Mouse (Mus musculus): ENCODE measurements at regions not wholly inside any gene's neighbourhood (a gene's known extent, or its start where the extent isn't known, plus 50 kb on each side); places are given as distances from the start of the nearest gene placed in this dataset.
A peak's percentile ranks its signal among the peaks of the same experiment; 100 is the strongest.

DNA sequence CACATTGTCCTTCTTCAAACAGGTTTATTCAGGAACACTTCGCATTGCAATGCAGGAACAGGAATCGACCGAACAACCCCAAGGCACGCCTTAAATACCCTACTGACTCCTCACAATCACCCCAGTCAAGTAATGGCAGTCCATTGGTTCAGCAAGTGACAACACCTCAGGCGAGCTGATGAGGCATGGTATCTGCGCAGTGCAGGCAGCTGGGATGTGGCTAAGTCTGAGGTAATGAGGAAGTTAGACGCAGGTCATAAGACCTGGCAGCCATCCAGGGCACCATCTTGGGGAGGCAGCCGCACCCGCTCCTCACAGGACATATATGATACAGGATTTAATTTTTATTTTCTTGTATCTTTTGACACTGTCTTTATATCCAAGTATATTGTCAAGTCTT is 1251.6 kb downstream of the Basp1 start:
- DNase-seq (ENCODE audit: low spot score in 2 of 2): no peak

DNA sequence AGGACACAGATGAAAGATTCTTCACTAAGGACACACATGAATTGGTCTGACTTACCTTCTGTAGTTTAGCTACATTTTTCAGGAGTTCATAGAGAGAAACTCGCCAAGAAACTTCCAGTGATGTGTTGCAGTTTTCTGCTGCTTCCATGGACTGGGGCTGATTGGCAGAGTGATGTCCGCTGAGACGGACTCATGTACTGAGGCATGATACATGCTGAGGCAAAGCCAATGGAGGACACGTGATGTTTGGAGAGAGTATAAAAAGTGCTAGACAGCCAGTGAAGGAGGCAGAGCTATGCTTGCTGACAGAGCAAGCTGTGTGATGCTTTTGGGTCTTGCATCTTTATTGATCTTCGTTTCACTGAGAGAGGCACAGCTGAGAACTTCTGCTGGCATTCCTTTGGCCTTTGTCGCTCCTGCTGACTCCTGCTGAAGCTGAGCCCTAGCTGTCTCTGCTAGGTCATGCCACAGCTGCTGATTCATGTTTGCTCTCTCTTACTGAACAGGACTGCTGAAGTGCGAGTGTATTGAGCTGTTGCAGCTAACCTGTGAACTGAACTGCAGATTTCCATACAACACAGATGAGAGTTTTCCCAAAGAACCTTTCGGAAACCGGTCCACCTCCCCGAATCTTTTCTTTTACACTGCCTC is 1255.7 kb downstream of the Basp1 start:
- DNase-seq (ENCODE audit: low spot score in 2 of 2): no peak

- no peak for DNase-seq (ENCODE audit: low spot score in 2 of 2)
Measured at GRCm38 (mm10) chr15:24154291-24154690, 1259.3 kb downstream of the Basp1 start.

DNA sequence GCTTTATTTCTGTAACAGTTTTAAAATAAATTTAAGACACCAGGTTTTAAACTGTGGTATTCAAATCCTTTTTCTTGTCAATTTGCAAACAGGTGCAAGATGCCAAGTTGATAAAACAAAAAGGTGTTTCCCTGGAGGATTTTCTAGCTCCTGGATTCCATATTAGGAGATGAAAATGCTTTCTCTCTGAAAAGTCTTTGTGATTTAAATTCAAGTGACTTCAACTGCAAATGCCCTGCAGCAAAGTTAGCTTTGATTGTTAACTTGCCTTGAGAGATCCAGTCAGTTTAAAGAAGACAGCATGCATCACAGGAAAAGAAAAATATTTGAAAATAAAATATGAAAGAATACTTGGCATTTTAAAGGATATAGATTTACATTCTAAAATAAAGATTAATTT is 1289.3 kb downstream of the Basp1 start:
- DNase-seq (ENCODE audit: low spot score in 2 of 2): no peak

DNA sequence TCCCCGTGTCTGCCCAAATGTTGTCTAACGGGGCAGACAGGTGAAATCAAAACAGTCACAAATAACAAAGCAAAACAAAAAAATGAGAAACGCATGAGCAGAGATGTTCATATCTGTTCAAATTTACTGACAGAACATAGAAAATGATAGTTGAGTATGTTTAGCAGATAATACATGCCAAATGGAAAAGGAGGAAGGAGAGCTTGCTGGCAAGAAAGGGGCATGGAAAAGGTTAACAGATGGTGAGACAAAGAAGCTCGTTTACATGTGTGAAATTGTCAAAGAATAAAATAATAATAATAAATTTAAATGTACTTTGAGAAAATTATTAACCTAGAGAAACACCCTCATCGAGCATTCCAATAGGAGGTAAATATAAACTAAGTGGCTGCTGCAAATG is 1327.3 kb downstream of the Basp1 start:
- DNase-seq (ENCODE audit: low spot score in 2 of 2): no peak

DNA sequence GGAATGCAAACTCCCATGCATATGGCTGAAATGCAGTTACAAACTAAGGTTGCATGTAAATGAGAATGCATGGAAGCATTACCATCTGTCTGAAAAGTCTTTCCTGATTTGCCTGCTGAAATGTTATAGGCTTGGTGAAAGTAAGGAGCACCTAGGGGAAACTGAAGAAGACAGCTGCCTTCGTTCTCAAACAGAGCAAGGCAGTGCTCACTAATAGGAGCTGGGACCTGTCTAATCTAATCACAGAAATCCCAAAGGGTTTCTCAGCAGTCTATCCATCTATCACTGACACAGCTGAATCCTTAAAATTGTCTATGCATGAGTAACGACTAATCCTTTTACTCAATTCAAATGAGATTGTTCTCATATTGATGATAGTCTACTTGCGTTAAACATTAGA is 1360.4 kb downstream of the Basp1 start:
- DNase-seq (ENCODE audit: low spot score in 2 of 2): no peak

DNA sequence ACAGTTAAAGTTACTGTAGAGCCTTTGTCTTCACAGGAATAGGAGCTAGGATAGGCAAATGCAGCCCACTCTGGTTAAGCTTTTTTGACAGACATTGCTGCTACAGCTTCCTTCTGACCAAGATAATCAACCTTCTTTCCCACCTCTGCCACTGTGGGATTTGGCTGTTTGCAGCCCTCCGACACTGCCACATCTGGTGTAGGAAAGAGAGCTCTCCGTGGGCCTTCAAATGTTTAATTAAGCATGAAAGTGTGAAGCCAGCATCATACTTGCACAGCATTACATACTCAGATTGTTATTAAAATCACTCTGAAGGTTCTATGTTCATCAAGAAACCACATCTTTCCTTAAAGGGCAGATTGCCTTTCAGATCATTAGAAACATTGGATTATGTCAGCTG is 1372.7 kb downstream of the Basp1 start:
- no peak for DNase-seq (ENCODE audit: low spot score in 2 of 2)

- peak in 1 of 2 experiments; percentile 6 for DNase-seq (ENCODE audit: low spot score in 2 of 2)
Measured at GRCm38 (mm10) chr15:24039174-24039573, 1374.4 kb downstream of the Basp1 start.

- no peak for DNase-seq (ENCODE audit: low spot score in 2 of 2)
Measured at GRCm38 (mm10) chr15:24022137-24022536, 1391.4 kb downstream of the Basp1 start.

GRCm38 (mm10) chr15:24004711-24005110 is 1408.9 kb downstream of the Basp1 start:
- peak in 1 of 2 experiments; percentile 53 for DNase-seq (ENCODE audit: low spot score in 2 of 2)

- no peak for DNase-seq (ENCODE audit: low spot score in 2 of 2)
Measured at GRCm38 (mm10) chr15:23979506-23979905, 1430.7 kb downstream of the Cdh18 start.

All from left cerebral cortex, adult 9 months (tissue).